Mouse (Mus musculus) hindbrain, embryonic 15.5 days (tissue): ENCODE results near the gene Rflna. TPM values are rescaled to one million over a fixed set of nuclear protein-coding genes. Genes with fewer than 3 reads are reported as not detected.
A peak's percentile ranks its signal among the peaks of the same experiment; 100 is the strongest.

Experiments used
- ATAC-seq: fragments of 200-750 bp; cut with Nextera tagmentation; 2 replicates; pipeline ENCODE4 v1.8.0; 2017; ENCODE audit warnings: low read depth, moderate number of reproducible peaks, moderate TSS enrichment; ENCODE audit not compliant: low FRiP score
- H3K27ac ChIP-seq: fragments of 300-500 bp; sonication (generic); replicated peaks from 2 replicates; pipeline ENCODE4 v1.5.1; 2015; ENCODE audit warnings: mild to moderate bottlenecking, inconsistent platforms
- H3K27me3 ChIP-seq: fragments of 300-500 bp; sonication (generic); 2 replicates; pipeline ENCODE4 v1.6.1; 2015; ENCODE audit warnings: control low read depth, inconsistent platforms
- H3K36me3 ChIP-seq: fragments of 300-500 bp; sonication (generic); 2 replicates; pipeline ENCODE4 v1.6.1; 2015; ENCODE audit warnings: control low read depth, inconsistent platforms
- H3K4me1 ChIP-seq: fragments of 300-500 bp; sonication (generic); replicated peaks from 2 replicates; pipeline ENCODE4 v1.6.1; 2015; ENCODE audit warnings: control low read depth, inconsistent platforms
- H3K4me2 ChIP-seq: fragments of 300-500 bp; sonication (generic); 2 replicates; pipeline ENCODE4 v1.6.1; 2015; ENCODE audit warnings: moderate library complexity, mild to moderate bottlenecking, inconsistent platforms
- H3K4me3 ChIP-seq: fragments of 300-500 bp; sonication (generic); 2 replicates; pipeline ENCODE4 v1.5.1; 2015; ENCODE audit warnings: mild to moderate bottlenecking, inconsistent platforms
- H3K9ac ChIP-seq: fragments of 300-500 bp; sonication (generic); 2 replicates; pipeline ENCODE4 v1.6.1; 2015; ENCODE audit warnings: inconsistent platforms
- H3K9me3 ChIP-seq: fragments of 300-500 bp; sonication (generic); 2 replicates; pipeline ENCODE4 v1.6.1; 2016; ENCODE audit warnings: control low read depth, inconsistent platforms
- WGBS: fragments of 180-500 bp; shearing (Covaris S2); methylation state at CpG from one replicate; pipeline ENCODE4 v1.1.7; 2015; 5-methylcytosine and 5-hydroxymethylcytosine counted together
- polyA plus RNA-seq: library from polyadenylated mRNA; unstranded; fragments of >200 nt; fragmentation: Nextera tagmentation; extraction: Ambion mirVana; gene quantifications from 2 replicates; pipeline ENCODE4 v1.2.1, GENCODE M21; 2015

Rflna gene
- polyA plus RNA-seq, 1 experiment from 2014 or later: 6.4 TPM

DNA sequence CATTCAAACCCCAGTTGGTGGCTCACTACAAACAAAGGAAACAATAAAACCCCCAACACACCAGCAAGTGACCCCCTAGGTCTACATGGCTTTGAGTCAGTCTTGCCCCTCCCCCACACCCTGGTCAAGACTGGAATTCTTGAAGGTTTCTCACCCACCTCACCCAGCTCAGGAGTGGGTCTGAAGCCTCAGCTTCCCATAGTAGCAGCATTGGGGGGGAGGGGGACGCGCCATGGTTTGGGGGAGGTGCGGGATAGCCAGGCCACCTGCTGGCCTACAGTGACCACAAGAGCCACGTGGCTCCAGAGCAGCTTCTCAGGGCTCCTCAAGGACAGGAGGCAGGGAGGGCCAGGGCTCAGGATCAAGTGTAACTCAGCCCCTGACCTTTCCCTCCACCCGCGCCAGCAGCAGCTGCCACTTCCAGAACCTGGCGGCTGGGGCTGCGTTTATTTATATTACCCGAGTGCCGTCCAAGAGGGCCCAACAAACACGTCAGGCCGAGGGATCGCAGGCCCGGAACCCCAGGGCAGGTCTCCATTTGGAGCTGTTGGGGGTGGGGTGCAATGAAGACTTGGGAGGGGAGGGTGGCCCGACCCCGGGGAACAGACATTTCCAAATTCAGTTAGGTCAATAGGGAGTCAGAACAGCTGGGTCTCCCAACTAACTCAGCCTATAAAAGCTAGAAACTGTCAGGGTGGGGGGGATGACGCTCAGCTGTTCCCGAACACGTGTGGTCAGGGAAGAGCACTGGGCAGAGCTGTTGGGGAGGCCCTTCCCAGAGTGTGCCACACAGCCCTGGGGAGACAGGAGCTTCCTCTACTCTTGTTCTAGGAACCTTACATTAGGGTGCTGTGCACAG, 53.9 kb downstream of the Rflna start:
- H3K4me3 ChIP-seq: peak overlapping the region; percentile 27; the same call in 1 of the 2 replicates
- WGBS: 10% methylated on average over 19 of the region's 19 CpGs
- H3K4me1 ChIP-seq: peaks cover 48% of the 10 kb centered on the region
- H3K27ac ChIP-seq: peak overlapping the region; percentile 64
- H3K9ac ChIP-seq: no peak overlapping the region
- no peaks in the 10 kb centered on the region for H3K9me3 ChIP-seq
- H3K36me3 ChIP-seq: no peaks in the 10 kb centered on the region
- H3K27me3 ChIP-seq: no peaks in the 10 kb centered on the region
- ATAC-seq: 0 out of 2 replicates have a peak, but pooled peaks have one; percentile 7
- peak overlapping the region; percentile 62 for H3K4me2 ChIP-seq

DNA sequence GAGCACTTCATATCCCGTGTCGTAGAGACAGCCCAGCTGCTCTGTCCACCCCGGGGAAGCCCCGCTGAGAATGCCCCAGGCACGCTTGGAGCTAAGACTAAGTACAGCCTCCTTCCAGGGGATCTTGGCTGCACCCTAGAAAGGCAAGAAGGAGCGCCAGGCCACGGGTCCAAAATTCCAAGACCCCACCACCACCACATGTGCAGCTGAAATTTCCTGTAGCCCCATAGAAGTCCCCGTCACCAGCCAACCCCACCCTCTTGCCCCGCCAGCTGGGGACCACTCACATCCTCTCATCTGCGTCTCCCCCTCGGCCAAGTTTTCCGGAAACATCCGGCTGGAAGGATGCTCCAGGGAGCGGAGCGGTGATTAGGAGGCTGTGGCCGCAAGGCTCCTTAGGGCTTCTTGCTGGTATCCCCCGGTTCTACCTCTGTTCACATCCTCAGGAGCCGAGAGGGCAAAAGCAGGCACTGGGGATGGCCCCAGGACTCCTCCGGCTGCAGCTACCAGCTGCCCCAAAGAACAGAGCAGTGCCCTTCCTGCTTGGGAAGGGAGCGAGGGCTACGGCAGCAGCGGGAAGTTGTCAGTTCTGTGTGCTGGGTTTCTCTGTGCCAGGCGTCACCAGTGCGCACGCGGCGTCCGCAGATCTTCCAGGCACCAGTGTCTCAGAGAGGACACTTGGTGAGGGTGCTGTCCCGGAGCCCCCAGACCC, 54.7 kb downstream of the Rflna start:
- peak overlapping the region; percentile 64 for H3K27ac ChIP-seq
- H3K9ac ChIP-seq: peak overlapping the region; percentile 7
- peak; percentile 13; the same call in 1 of the 2 replicates for ATAC-seq
- peak overlapping the region; percentile 27 for H3K4me3 ChIP-seq
- H3K27me3 ChIP-seq: no peaks in the 10 kb centered on the region
- H3K4me2 ChIP-seq: peak overlapping the region; percentile 62
- H3K9me3 ChIP-seq: no peaks in the 10 kb centered on the region
- 10% methylated on average over 29 of the region's 29 CpGs for WGBS
- H3K4me1 ChIP-seq: peaks cover 51% of the 10 kb centered on the region
- no peaks in the 10 kb centered on the region for H3K36me3 ChIP-seq

- peak; percentile 62 for ATAC-seq
Observed at GRCm38 (mm10) chr5:125058267-125058668, 55.2 kb downstream of the Rflna start.

More at GRCm38 (mm10) chr5:125058267-125058668, 55.2 kb downstream of the Rflna start:
- Histone ChIP-seq H3K9me3 (no peaks in the 10 kb centered on the region), H3K27ac (peak overlapping the region; percentile 64), H3K9ac (peak overlapping the region; percentile 7), H3K4me2 (peak overlapping the region; percentile 62), H3K27me3 (no peaks in the 10 kb centered on the region), H3K4me3 (peak overlapping the region; percentile 27), H3K36me3 (no peaks in the 10 kb centered on the region), H3K4me1 (peaks cover 51% of the 10 kb centered on the region)
- WGBS: 3% methylated on average over 29 of the region's 29 CpGs

Other genes starting within 250 kb of the Rflna start
- 46.9 and 51.8 TPM in 2 replicates for gene Ccdc92, start 140.8 kb upstream of the Rflna start, polyA plus RNA-seq
- 103 and 108 TPM in 2 replicates for gene Zfp664, start 140.5 kb upstream of the Rflna start, polyA plus RNA-seq
- 26.3 and 28.7 TPM in 2 replicates for gene Ncor2, start 176.0 kb downstream of the Rflna start, polyA plus RNA-seq